Mouse (Mus musculus): ENCODE measurements at regions not wholly inside any gene's neighbourhood (a gene's known extent, or its start where the extent isn't known, plus 50 kb on each side); places are given as distances from the start of the nearest gene placed in this dataset.

DNA sequence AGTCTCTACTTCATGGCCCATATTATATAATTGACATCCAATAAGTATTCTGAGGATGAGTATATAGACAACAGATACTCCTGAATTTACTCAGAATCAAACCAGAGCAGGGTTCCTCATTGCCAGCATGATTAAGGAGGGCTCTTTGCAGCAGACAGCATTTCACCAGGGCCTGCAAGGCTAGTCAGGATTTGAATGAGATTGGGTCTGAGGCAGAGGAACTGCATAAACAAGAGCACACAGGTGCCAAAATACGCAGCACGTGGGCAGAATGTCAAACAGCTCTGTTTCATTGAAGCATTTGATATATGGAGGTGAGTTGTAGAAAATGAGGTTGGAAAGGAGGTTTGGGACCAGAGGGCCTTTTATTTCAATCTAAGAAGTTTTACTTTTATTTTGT lies 387.5 kb upstream of the Tenm2 start:
- TF ChIP-seq POLR2A (IDR thresholded peaks at IDR 0.05; ENCODE audit: insufficient read length, low read depth), result no peak
- TF ChIP-seq E2F4 (IDR thresholded peaks at IDR 0.05; ENCODE audit: insufficient read depth), result no peak
- no peak for TF ChIP-seq USF1 (IDR thresholded peaks at IDR 0.05; ENCODE audit: low read depth)
- no peak for TF ChIP-seq CEBPB (IDR thresholded peaks at IDR 0.05; ENCODE audit: insufficient read depth, poor library complexity, severe bottlenecking)
- TF ChIP-seq REST (IDR thresholded peaks at IDR 0.05; ENCODE audit: insufficient read depth, insufficient read length), result no peak
- no peak for TF ChIP-seq MYOD1 (IDR thresholded peaks at IDR 0.05; ENCODE audit: control insufficient read depth in 1 of 3, insufficient read length in 2 of 3, low read depth in 2 of 3)
- TF ChIP-seq TCF12 (IDR thresholded peaks at IDR 0.05; ENCODE audit: insufficient read depth, poor library complexity, severe bottlenecking), result no peak
- no peak for TF ChIP-seq POLR2AphosphoS2 (IDR thresholded peaks at IDR 0.05; ENCODE audit: insufficient read length, low read depth)
- TF ChIP-seq SRF (IDR thresholded peaks at IDR 0.05; ENCODE audit: control insufficient read depth, insufficient read length, low read depth), result no peak
- no peak for TF ChIP-seq MAX (IDR thresholded peaks at IDR 0.05; ENCODE audit: low read depth)
- no peak for TF ChIP-seq MYOG (IDR thresholded peaks at IDR 0.05; ENCODE audit: control insufficient read depth in 1 of 3, insufficient read depth in 1 of 3, insufficient read length in 2 of 3, low read depth in 2 of 3)
- no peak for TF ChIP-seq TCF3 (IDR thresholded peaks at IDR 0.05; ENCODE audit: insufficient read length, low read depth)
